Mouse (Mus musculus) CH12.LX (cell line): ENCODE results near the gene Tbx21. TPM values are rescaled to one million over a fixed set of nuclear protein-coding genes. Genes with fewer than 3 reads are reported as not detected.

ENCODE experiments used
- DNase-seq: peaks from one replicate; pipeline ENCODE4 v3.0.0-alpha.2; 2013; ENCODE audit errors: extremely low read depth
- H3K27ac ChIP-seq: 2 replicates; pipeline ENCODE4 v1.5.1; 2012; ENCODE audit warnings: low read depth, mild to moderate bottlenecking, control low read depth, moderate library complexity; ENCODE audit not compliant: insufficient read depth
- H3K27me3 ChIP-seq: replicated peaks from 2 replicates; pipeline ENCODE3; 2012; ENCODE audit warnings: inconsistent platforms
- H3K36me3 ChIP-seq, 2 experiments: replicated peaks in 1 of 2; 2 replicates each; pipeline versions ENCODE3 to v1.6.1; 2012; ENCODE audit warnings: inconsistent platforms in 1 of 2, low read length in 1 of 2, mild to moderate bottlenecking in 1 of 2, mixed read lengths in 1 of 2, moderate library complexity in 1 of 2; ENCODE audit not compliant: control insufficient read depth in 1 of 2, insufficient read depth in 1 of 2
- H3K4me1 ChIP-seq, 2 experiments: 2 replicates each; pipeline ENCODE4 v1.6.1; 2012; ENCODE audit warnings: inconsistent platforms in 1 of 2, moderate library complexity in 1 of 2; ENCODE audit not compliant: insufficient read depth in 2 of 2, control insufficient read depth in 1 of 2
- H3K4me2 ChIP-seq: 2 replicates; pipeline ENCODE4 v1.6.1; 2012; ENCODE audit warnings: low read depth, mild to moderate bottlenecking, control low read depth; ENCODE audit not compliant: poor library complexity, insufficient read depth, severe bottlenecking
- H3K4me3 ChIP-seq, 3 experiments: fragments of 150-350 bp in 1 of 3; sonication (generic) in 1 of 3; replicated peaks in 1 of 3; 2 replicates each; pipeline versions ENCODE3 to v1.5.1; 2011 to 2012; ENCODE audit warnings: low read depth in 2 of 3, low read length in 2 of 3, mild to moderate bottlenecking in 2 of 3, moderate library complexity in 2 of 3, control low read depth in 1 of 3, improper control_type of control experiment in 1 of 3, inconsistent platforms in 1 of 3, mixed read lengths in 1 of 3; ENCODE audit not compliant: poor library complexity in 1 of 3
- H3K79me2 ChIP-seq: replicated peaks from 2 replicates; pipeline ENCODE4 v1.6.1; 2012; ENCODE audit warnings: mild to moderate bottlenecking, moderate library complexity; ENCODE audit not compliant: control insufficient read depth, poor library complexity, insufficient read depth, severe bottlenecking; ENCODE audit errors: extremely low read depth
- H3K9ac ChIP-seq: 2 replicates; pipeline ENCODE4 v1.6.1; 2012; ENCODE audit warnings: low read depth, mild to moderate bottlenecking, control low read depth, moderate library complexity; ENCODE audit not compliant: insufficient read depth
- H3K9me3 ChIP-seq: replicated peaks from 2 replicates; pipeline ENCODE3; 2012; ENCODE audit warnings: low read length, inconsistent platforms, mixed read lengths
- BHLHE40 ChIP-seq: IDR thresholded peaks from 2 replicates; pipeline ENCODE4 v1.6.1; 2011; ENCODE audit warnings: mild to moderate bottlenecking, low read depth, low read length, improper control_type of control experiment
- CHD1 ChIP-seq: IDR thresholded peaks from 2 replicates; pipeline ENCODE4 v1.6.1; 2012; ENCODE audit warnings: low read depth, low read length, improper control_type of control experiment, inconsistent platforms
- CHD2 ChIP-seq: IDR thresholded peaks from 2 replicates; pipeline ENCODE4 v1.6.1; 2011; ENCODE audit warnings: low read length, improper control_type of control experiment
- CTCF ChIP-seq, 2 experiments: IDR thresholded peaks in 1 of 2; conservative IDR thresholded peaks in 1 of 2; 2 replicates each; pipeline ENCODE4 v1.5.1; 2011 to 2012; ENCODE audit warnings: low read depth in 2 of 2, low read length in 2 of 2, improper control_type of control experiment in 1 of 2, inconsistent platforms in 1 of 2, mild to moderate bottlenecking in 1 of 2, moderate library complexity in 1 of 2
- E2F4 ChIP-seq: IDR thresholded peaks from 2 replicates; pipeline ENCODE4 v1.6.1; 2011; ENCODE audit warnings: low read depth, low read length, improper control_type of control experiment; ENCODE audit not compliant: insufficient replicate concordance
- ELF1 ChIP-seq: IDR thresholded peaks from 2 replicates; pipeline ENCODE4 v1.6.1; 2014; ENCODE audit warnings: low read depth, mild to moderate bottlenecking, inconsistent platforms, low read length, improper control_type of control experiment
- EP300 ChIP-seq: IDR thresholded peaks from 2 replicates; pipeline ENCODE4 v1.6.1; 2011; ENCODE audit warnings: low read length, improper control_type of control experiment
- ETS1 ChIP-seq: conservative IDR thresholded peaks from 2 replicates; pipeline ENCODE4 v1.6.1; 2012; ENCODE audit warnings: low read depth, mild to moderate bottlenecking, inconsistent platforms, low read length, improper control_type of control experiment, moderate library complexity
- GABPA ChIP-seq: IDR thresholded peaks from 2 replicates; pipeline ENCODE4 v1.6.1; 2012; ENCODE audit warnings: low read depth, low read length, improper control_type of control experiment, inconsistent platforms; ENCODE audit not compliant: insufficient replicate concordance
- HCFC1 ChIP-seq: IDR thresholded peaks from 2 replicates; pipeline ENCODE4 v1.6.1; 2012; ENCODE audit warnings: low read depth, mild to moderate bottlenecking, inconsistent platforms, low read length, improper control_type of control experiment
- IRF4 ChIP-seq: IDR thresholded peaks from 2 replicates; pipeline ENCODE4 v1.6.1; 2014; ENCODE audit warnings: low read depth, mild to moderate bottlenecking, inconsistent platforms, low read length, improper control_type of control experiment
- JUN ChIP-seq: IDR thresholded peaks from 2 replicates; pipeline ENCODE4 v1.6.1; 2011; ENCODE audit warnings: low read depth, mild to moderate bottlenecking, low read length, improper control_type of control experiment, moderate library complexity; ENCODE audit not compliant: insufficient read depth
- JUND ChIP-seq: conservative IDR thresholded peaks from 2 replicates; pipeline ENCODE4 v1.6.1; 2011; ENCODE audit warnings: low read depth, low read length, improper control_type of control experiment
- KAT2A ChIP-seq: IDR thresholded peaks from 2 replicates; pipeline ENCODE4 v1.6.1; 2012; ENCODE audit warnings: low read length, improper control_type of control experiment, inconsistent platforms; ENCODE audit not compliant: insufficient replicate concordance
- MAFK ChIP-seq: IDR thresholded peaks from 2 replicates; pipeline ENCODE4 v1.6.1; 2011; ENCODE audit warnings: low read length, improper control_type of control experiment; ENCODE audit not compliant: insufficient replicate concordance
- MAX ChIP-seq: IDR thresholded peaks from 2 replicates; pipeline ENCODE4 v1.6.1; 2011; ENCODE audit warnings: low read length, improper control_type of control experiment
- MAZ ChIP-seq: IDR thresholded peaks from 2 replicates; pipeline ENCODE4 v1.6.1; 2012; ENCODE audit warnings: low read depth, mild to moderate bottlenecking, inconsistent platforms, low read length, improper control_type of control experiment, moderate library complexity
- MEF2A ChIP-seq: IDR thresholded peaks from 2 replicates; pipeline ENCODE4 v1.6.1; 2014; ENCODE audit warnings: low read depth, mild to moderate bottlenecking, inconsistent platforms, low read length, improper control_type of control experiment, borderline replicate concordance
- MXI1 ChIP-seq: IDR thresholded peaks from 2 replicates; pipeline ENCODE4 v1.6.1; 2011; ENCODE audit warnings: mild to moderate bottlenecking, low read depth, low read length, improper control_type of control experiment
- MYC ChIP-seq: IDR thresholded peaks from 2 replicates; pipeline ENCODE4 v1.6.1; 2011; ENCODE audit warnings: low read depth, mild to moderate bottlenecking, improper control_type of control experiment, low read length
- NELFE ChIP-seq: IDR thresholded peaks from 2 replicates; pipeline ENCODE4 v1.6.1; 2011; ENCODE audit warnings: low read depth, low read length, improper control_type of control experiment
- NRF1 ChIP-seq: IDR thresholded peaks from 2 replicates; pipeline ENCODE4 v1.6.1; 2014; ENCODE audit warnings: low read depth, mild to moderate bottlenecking, inconsistent platforms, low read length, improper control_type of control experiment, moderate library complexity
- PAX5 ChIP-seq: IDR thresholded peaks from 2 replicates; pipeline ENCODE4 v1.6.1; 2012; ENCODE audit warnings: low read length, inconsistent platforms, mixed read lengths
- POLR2A ChIP-seq: IDR thresholded peaks from 2 replicates; pipeline ENCODE4 v1.6.1; 2011; ENCODE audit warnings: low read depth, mild to moderate bottlenecking, improper control_type of control experiment, low read length
- POLR2AphosphoS2 ChIP-seq: IDR thresholded peaks from 2 replicates; pipeline ENCODE4 v1.6.1; 2011; ENCODE audit warnings: low read depth, low read length, improper control_type of control experiment
- RAD21 ChIP-seq: IDR thresholded peaks from 2 replicates; pipeline ENCODE4 v1.6.1; 2011; ENCODE audit warnings: low read depth, mild to moderate bottlenecking, low read length, improper control_type of control experiment, moderate library complexity
- RCOR1 ChIP-seq: conservative IDR thresholded peaks from 2 replicates; pipeline ENCODE4 v1.6.1; 2012; ENCODE audit warnings: low read depth, mild to moderate bottlenecking, inconsistent platforms, low read length, improper control_type of control experiment
- SIN3A ChIP-seq: IDR thresholded peaks from 2 replicates; pipeline ENCODE4 v1.6.1; 2012; ENCODE audit warnings: low read length, improper control_type of control experiment, inconsistent platforms
- SMC3 ChIP-seq: IDR thresholded peaks from 2 replicates; pipeline ENCODE4 v1.6.1; 2011; ENCODE audit warnings: low read depth, low read length, improper control_type of control experiment
- TBP ChIP-seq: conservative IDR thresholded peaks from 2 replicates; pipeline ENCODE4 v1.6.1; 2011; ENCODE audit warnings: low read depth, low read length, improper control_type of control experiment
- TCF12 ChIP-seq: IDR thresholded peaks from 2 replicates; pipeline ENCODE4 v1.6.1; 2014; ENCODE audit warnings: low read depth, mild to moderate bottlenecking, inconsistent platforms, low read length, improper control_type of control experiment
- UBTF ChIP-seq: IDR thresholded peaks from 2 replicates; pipeline ENCODE4 v1.6.1; 2012; ENCODE audit warnings: low read depth, mild to moderate bottlenecking, inconsistent platforms, low read length, improper control_type of control experiment, moderate library complexity
- USF1 ChIP-seq: IDR thresholded peaks from 2 replicates; pipeline ENCODE4 v1.6.1; 2014; ENCODE audit warnings: low read depth, mild to moderate bottlenecking, inconsistent platforms, low read length, improper control_type of control experiment
- USF2 ChIP-seq: conservative IDR thresholded peaks from 2 replicates; pipeline ENCODE4 v1.6.1; 2011; ENCODE audit warnings: low read depth, low read length, improper control_type of control experiment
- ZC3H11A ChIP-seq: IDR thresholded peaks from 2 replicates; pipeline ENCODE4 v1.6.1; 2012; ENCODE audit warnings: low read depth, mild to moderate bottlenecking, inconsistent platforms, low read length, improper control_type of control experiment
- ZKSCAN1 ChIP-seq: IDR thresholded peaks from 2 replicates; pipeline ENCODE4 v1.6.1; 2012; ENCODE audit warnings: low read depth, inconsistent platforms, low read length, improper control_type of control experiment, borderline replicate concordance
- ZMIZ1 ChIP-seq: IDR thresholded peaks from 2 replicates; pipeline ENCODE4 v1.6.1; 2012; ENCODE audit warnings: low read depth, mild to moderate bottlenecking, inconsistent platforms, low read length, improper control_type of control experiment
- ZNF384 ChIP-seq: IDR thresholded peaks from 2 replicates; pipeline ENCODE4 v1.6.1; 2012; ENCODE audit warnings: low read depth, low read length, improper control_type of control experiment, inconsistent platforms
- dilution Hi-C: fragments of 300-500 bp; cut with MboI; formaldehyde crosslinking; loops from 2 replicates; pipeline ENCODE4 v1.14.3; 2020; ENCODE audit warnings: low sequenced_read_pairs; ENCODE audit not compliant: extremely low pct_unique_long_range_greater_than_20kb, extremely low pct_ligation_motif_present
- in situ Hi-C: fragments of 300-500 bp; cut with MboI; formaldehyde crosslinking; loops from 3 replicates; pipeline ENCODE4 v1.14.3; 2019; ENCODE audit warnings: low sequenced_read_pairs, low pct_ligation_motif_present, low pct_unique_long_range_greater_than_20kb, mixed read lengths
- polyA plus RNA-seq: library from polyadenylated mRNA; unstranded; fragments of >175 nt; gene quantifications from 2 replicates; pipeline ENCODE4 v1.2.1, GENCODE M21; 2012; ENCODE audit warnings: low read depth; ENCODE audit not compliant: insufficient read length
- total RNA-seq, 2 experiments: library from RNA; depleted of rRNA; stranded (reverse); fragments of 300-350 nt in 1 of 2; fragments of >200 nt in 1 of 2; gene quantifications; 2 replicates each; pipeline ENCODE4 v1.2.3; 2012 to 2014

Gene Tbx21
- total and polyA plus RNA-seq, 3 experiments: 0.08 to 0.09 TPM; not detected in 1

- in situ Hi-C loops: loop anchor here (5.0 to 10.0 kb wide), 2 partner anchors 34 to 52 kb away; no protein-coding TSS in a partner anchor
- Histone ChIP-seq H3K27me3 (peaks cover 23% of the 10 kb centered on the region), H3K4me2 (0 out of 2 replicates have a peak overlapping the region, but pooled peaks have one; percentile 3), H3K9me3 (no peaks in the 10 kb centered on the region), H3K4me1 (peaks cover 33 to 62% of the 10 kb centered on the region in 2 experiments), H3K4me3 (no peak overlapping the region)
- DNase-seq: peak; percentile 84
- dilution Hi-C loops: no loop called here
- TF ChIP-seq MAX: no peak
- TF ChIP-seq SIN3A: no peak
- no peak for TF ChIP-seq ZNF384
- no peak for TF ChIP-seq MAZ
- no peak for TF ChIP-seq USF1
- no peak for TF ChIP-seq BHLHE40
- no peak for TF ChIP-seq POLR2A
- TF ChIP-seq HCFC1: no peak
- no peak for TF ChIP-seq MXI1
- no peak for TF ChIP-seq TBP
- no peak for TF ChIP-seq RCOR1
- TF ChIP-seq ELF1: no peak
- TF ChIP-seq PAX5: no peak
- no peak for TF ChIP-seq TCF12
- no peak for TF ChIP-seq ZKSCAN1
- TF ChIP-seq NELFE: no peak; the same call in 1 of the 2 replicates
- TF ChIP-seq ZMIZ1: no peak
- TF ChIP-seq MEF2A: no peak
- no peak for TF ChIP-seq USF2
- TF ChIP-seq MAFK: no peak
- TF ChIP-seq CHD2: no peak
- no peak for TF ChIP-seq CHD1
- TF ChIP-seq ZC3H11A: peak; percentile 92
- TF ChIP-seq POLR2AphosphoS2: no peak
- TF ChIP-seq JUND: no peak
- TF ChIP-seq RAD21: peak; percentile 93
- TF ChIP-seq NRF1: no peak
- TF ChIP-seq GABPA: no peak
- TF ChIP-seq IRF4: peak; percentile 49; the same call in 1 of the 2 replicates
- TF ChIP-seq ETS1: no peak
- TF ChIP-seq CTCF (conservative IDR thresholded peaks at IDR 0.05 in 1 of 2, IDR thresholded peaks at IDR 0.05 in 1 of 2; ENCODE audit: low read depth in 2 of 2, low read length in 2 of 2): peak; percentile 99
- TF ChIP-seq E2F4: no peak
- TF ChIP-seq KAT2A: no peak
- TF ChIP-seq MYC: no peak
- TF ChIP-seq JUN: no peak
- TF ChIP-seq SMC3: peak; percentile 100
- no peak for TF ChIP-seq UBTF
- no peak for TF ChIP-seq EP300
- TF ChIP-seq, all 38 proteins: peak for 5
- Histone ChIP-seq H3K27ac (no peak overlapping the region), H3K9ac (no peak overlapping the region), H3K79me2 (no peaks in the 10 kb centered on the region), H3K36me3 (peaks cover 0 to 5% of the 10 kb centered on the region in 2 experiments)
These were observed 31.6 kb upstream of the Tbx21 start for GRCm38 (mm10) chr11:97146724-97147123.
